Mouse (Mus musculus) brain, embryonic 18.5 days (tissue): Measurements from ENCODE around the gene Alg14.
A peak's percentile ranks its signal among the peaks of the same experiment; 100 is the strongest.

Experiments used
- DNase-seq: peaks from one replicate; pipeline ENCODE4 v3.0.0-alpha.2; 2012; ENCODE audit warnings: low read depth, low spot score

The Alg14 gene

GRCm38 (mm10) chr3:121365131-121365530, 73.6 kb downstream of the Alg14 start:
- no peak for DNase-seq

- DNase-seq: no peak
Measured at GRCm38 (mm10) chr3:121368616-121369015, 77.0 kb downstream of the Alg14 start.

GRCm38 (mm10) chr3:121369517-121369916, 77.9 kb downstream of the Alg14 start:
- no peak for DNase-seq

DNA sequence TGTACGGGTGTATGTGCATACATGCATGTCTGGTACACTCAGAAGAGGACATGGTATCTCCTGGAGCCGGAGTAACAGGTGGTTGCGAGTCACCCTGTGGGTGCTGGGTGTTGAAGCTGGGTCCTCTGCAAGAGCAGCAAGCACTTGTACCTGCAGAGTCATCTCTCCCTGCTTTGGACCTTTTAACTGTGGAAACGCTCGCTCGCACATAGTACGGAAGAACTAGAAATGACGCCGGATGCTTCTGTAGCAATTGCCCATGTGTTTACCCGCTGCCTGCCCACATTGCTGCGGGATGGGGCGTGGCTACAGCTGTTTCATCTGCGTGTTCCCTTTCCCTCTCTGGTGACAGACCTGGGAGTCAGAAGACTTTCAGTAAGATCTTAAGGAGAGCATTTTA, 78.7 kb downstream of the Alg14 start:
- DNase-seq: no peak

- no peak for DNase-seq
Measured at GRCm38 (mm10) chr3:121370830-121371526, 79.4 kb downstream of the Alg14 start.

DNA sequence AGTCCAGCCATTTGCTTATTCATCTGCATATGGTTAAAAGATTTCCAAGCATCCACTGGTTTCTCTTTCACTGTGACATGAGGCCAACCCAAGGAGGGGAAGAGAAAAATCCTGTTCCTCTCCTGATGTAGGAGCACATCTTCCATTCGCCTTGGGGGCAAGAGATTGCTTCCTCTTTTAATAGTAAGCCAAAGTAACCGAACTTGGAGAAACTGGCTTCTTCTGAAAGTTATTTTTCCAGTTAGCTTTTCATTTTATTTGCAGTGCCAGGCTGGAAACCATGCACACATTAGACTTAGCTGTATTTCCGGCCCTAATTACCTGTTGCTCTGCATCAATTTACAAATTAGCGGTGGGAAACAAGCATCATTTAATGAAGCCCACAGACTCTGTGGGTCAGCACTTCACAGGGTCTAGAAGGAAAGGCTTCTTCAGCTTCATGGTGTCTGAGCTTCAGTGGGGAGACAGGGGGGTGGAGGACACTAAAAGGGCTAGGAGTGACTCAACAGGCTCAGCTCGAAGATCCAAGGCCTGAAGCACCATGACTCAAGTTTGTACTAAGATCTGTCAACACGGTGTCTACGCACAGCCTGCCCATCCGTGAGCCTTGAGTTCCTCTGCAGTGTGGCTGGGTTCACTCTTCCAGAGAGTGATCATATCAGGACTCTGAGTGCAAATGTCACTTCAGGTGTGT, 80.1 kb downstream of the Alg14 start:
- no peak for DNase-seq

- DNase-seq: no peak
Measured at GRCm38 (mm10) chr3:121373897-121374441, 82.4 kb downstream of the Alg14 start.

DNA sequence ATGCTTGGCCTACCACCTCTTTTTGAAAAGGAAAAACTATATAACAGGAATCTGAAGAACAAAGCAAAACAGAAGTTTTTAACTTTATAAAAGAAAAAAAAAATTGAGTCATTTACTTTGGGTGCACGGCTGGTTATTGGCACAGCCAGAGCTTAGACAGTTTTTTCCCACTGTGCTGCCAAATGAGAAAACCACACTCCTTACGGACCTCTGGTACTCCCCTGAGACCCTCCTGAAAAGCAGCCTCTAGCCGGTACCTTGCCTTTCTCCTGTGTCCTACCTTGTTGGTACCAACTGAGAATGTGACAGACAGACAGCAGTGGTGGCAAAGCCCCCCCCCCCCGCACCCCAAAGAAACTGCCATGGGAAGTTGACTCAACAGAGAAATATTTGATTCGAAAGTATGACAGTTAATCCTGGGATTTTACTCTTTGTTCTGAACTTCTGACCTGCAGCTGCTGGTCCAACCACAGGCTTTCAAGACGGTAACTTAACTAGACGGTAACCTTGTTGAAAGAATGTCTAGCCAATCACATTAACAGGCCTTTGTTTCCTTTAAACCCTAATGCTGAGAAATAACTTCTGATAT, 84.1 kb downstream of the Alg14 start:
- DNase-seq: no peak

- DNase-seq: no peak
Measured at GRCm38 (mm10) chr3:121378708-121379612, 87.4 kb downstream of the Alg14 start.

GRCm38 (mm10) chr3:121379699-121380098, 88.1 kb downstream of the Alg14 start:
- no peak for DNase-seq

- DNase-seq: no peak
Measured at GRCm38 (mm10) chr3:121387471-121388009, 96.0 kb downstream of the Alg14 start.

DNA sequence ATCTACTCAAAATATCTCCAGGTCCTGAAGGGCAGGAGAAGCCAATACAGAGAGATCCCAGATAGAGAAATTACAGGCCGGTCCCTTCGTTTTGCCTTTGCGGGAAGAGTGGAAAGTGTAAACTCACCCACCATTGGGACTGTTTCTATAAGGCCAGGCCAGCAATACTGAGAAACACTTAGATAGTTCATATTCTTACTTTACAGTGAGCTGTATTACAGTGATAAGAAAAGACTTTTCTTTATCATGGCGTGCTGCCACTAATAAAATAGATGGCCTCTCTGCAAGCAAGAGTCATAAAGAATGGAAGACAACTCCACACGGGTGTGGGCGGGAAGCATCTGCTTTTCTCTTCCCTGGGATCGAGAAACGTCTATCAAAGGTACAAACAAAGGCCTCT, 97.8 kb downstream of the Alg14 start:
- DNase-seq: no peak

DNA sequence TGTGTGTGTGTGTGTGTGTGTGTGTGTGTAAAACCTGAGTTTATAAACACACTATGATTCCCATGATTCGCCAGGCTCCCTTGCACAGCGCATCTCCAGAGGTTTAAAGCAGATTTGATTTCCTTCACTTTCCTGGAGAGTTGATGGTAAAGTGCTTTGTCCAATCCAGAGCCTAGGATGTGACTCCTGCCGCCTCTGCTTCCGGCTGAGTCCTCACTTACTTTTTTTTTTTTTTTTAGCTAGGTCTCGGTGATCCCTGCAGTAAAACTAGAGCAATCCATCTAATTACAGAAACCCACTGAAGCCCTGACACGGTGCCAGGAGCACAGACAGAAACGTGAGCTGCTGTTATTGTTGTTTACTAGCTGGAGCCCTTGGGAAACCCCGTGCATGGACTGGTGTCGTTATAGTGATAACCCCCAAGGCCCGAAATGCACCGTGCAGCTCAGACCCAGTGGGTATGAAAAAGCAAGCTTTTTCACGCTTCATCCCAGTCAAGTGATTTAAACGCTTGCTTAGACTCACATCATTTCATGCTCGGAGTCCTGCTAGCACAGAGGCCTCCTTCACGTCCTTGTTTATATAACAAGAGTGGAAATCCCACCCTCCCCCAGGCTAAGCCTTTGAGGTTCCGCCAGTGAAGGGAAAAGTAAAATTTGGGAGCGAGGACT, 98.4 kb downstream of the Alg14 start:
- peak; percentile 30 for DNase-seq

DNA sequence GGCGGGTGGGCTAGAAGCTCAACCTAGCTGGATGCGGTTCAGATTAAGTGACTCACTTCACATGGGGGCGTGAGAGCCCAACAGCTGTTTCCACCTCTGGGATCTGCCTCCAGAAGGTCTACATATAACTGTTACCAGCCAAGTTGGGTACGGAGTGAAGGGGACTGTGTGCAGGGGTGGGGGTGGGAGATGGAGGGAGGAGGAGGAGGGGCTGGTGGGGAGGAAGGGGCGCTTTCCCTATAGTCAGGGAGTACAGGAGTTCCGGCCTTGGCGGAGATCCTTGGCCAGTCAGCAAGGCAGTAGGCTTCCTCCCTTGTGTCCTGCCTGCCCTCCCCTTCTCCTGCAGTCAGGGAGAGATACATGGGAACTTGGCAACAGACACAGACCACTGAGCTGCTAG, 99.2 kb downstream of the Alg14 start:
- no peak for DNase-seq

DNA sequence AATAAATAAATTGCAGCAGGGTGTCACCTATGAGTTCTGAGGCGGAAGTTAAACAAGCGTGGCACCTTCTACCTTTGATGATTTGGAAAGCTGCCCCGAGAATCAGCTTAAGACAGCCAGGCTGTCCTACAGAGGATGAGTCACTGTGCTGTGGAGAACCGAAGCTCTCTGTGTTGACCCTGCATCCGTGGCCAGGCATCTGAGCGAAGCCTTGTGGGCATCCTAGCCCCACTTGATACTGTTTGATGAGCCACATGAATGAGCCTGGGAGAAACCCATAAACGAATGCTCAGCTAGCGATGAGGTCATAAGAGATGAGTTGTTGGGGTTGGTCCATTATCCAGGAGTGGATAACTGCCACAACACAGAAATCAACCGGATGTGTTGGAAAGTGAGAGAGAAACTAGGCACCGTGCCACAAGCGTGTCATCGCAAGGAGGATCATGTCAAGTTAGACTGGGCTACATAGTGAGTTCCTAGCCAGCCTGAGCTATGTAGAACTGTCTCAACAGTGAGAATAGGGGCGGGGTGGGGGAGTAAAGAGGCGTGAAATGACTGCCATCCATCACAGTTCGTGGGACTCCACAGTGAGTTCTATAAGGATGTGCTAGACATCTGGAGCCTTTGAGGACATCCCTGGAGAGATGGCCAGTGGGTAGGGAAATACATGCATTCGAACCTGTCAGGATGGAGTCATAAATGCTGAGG, 104.2 kb downstream of the Alg14 start:
- no peak for DNase-seq

DNA sequence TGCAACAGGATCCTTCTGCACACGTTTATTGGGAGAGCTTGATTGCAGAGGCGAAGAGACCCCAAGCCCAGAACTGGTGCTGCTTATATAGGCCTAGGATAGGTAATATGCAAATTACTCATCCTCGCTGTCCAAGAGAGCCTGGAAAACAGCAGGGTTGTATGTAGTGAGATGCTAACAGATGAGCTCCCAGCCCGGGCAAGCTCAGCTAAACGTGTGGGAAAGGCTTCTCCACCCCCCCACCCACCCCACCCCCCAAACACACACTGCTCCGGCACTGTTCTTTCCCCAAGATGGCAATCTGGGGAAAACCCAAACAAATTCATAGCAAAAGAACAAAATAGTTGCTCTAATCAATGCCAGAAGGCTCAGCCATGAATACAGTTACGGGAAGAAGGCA, 105.0 kb downstream of the Alg14 start:
- no peak for DNase-seq

- DNase-seq: no peak
Measured at GRCm38 (mm10) chr3:121397007-121397406, 105.4 kb downstream of the Alg14 start.

GRCm38 (mm10) chr3:121401384-121401783, 109.8 kb downstream of the Alg14 start:
- no peak for DNase-seq

- DNase-seq: no peak
Measured at GRCm38 (mm10) chr3:121402096-121402495, 110.5 kb downstream of the Alg14 start.

GRCm38 (mm10) chr3:121403449-121403848, 111.9 kb downstream of the Alg14 start:
- no peak for DNase-seq
